Mouse (Mus musculus) v-Abl transformed pro-B cells (cell line): ENCODE measurements around the gene C1qa.

Source experiments
- in situ Hi-C, 2 experiments: fragments of 400-800 bp; cut with MboI; formaldehyde crosslinking; loops; one replicate each; pipeline ENCODE4 v1.15.1; 2025; ENCODE audit not compliant: unreplicated experiment in 2 of 2

The C1qa gene

DNA sequence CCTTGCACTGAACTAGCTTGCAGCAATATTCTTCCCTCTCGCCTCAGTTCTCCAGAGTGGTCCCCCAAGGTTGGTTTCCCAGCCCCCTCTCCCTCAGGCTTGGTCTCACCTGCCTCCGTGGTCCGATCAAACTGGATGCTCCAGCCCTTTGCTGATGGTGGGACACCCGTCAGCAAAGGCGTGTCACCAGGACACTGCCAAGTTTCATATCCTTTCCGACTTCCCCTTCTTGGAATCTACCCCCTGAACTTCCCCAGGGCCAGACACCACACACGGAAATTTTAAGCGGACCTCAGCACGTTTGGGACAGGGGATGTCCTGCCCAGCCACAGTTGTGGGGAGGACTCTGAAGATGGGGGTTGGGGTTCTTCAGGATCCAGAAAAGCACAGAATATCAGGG lies at the start of gene C1qa:
Gene C1qa, minus strand, starts transcription at position 167 of the 400 bp plus-strand sequence.
- in situ Hi-C loops, result no loop called here

DNA sequence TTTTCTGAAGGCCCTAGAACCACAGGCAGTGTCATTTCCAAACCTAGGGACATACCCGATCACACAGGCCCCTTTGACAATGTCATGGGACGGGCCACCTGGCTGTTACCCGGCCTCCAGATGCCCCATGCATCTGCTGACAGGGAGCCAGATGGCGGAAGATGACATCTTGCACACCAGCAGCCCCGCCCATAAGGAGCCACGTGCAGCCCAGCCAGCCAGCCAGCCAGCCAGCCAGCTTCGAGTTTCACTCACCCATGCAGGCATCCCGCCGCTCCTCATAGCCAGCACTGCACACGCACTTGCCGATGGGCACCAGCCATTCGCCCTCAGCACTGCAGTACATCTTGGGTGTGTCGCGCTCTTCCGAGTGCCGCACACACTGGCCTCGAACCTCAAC lies 46.8 kb upstream of the C1qa start:
- in situ Hi-C loops, result no loop called here

DNA sequence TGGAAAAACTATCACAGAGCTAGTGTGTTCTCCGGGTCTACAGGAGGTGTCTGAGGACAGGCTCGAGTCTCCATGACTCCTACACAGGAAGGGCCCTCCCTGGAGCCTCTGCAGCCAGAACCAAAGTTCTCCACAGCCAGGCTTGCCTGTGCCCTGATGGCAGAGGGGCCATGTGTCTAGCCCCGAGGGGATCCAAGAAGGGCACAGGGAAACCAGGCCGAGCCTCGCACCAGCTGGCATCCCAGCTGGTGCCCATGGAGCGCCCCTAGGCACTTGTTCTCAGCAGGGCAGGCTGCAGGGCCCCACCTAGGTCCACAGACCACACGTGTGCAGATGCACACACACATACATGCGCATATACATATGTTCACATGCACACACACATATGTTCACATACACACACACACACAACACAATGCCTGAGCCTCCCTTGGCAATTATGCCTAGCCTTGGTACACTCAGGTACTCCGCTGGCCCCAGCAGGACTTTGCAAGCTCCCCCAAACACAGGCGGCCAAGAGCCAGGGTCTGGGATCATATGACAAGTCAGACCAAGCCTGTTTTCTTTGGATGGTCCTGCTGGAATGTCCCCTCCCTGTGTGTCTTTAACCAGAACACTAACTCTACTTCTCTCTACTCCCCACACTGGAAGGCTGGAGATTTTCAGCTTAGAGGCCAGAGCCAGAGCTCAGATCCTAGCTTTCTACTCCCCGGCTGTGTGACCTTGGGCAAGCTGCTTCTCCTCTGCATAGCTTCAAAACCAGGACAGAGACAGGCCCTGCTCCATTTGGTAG lies 46.2 kb upstream of the C1qa start:
- in situ Hi-C loops, result no loop called here

DNA sequence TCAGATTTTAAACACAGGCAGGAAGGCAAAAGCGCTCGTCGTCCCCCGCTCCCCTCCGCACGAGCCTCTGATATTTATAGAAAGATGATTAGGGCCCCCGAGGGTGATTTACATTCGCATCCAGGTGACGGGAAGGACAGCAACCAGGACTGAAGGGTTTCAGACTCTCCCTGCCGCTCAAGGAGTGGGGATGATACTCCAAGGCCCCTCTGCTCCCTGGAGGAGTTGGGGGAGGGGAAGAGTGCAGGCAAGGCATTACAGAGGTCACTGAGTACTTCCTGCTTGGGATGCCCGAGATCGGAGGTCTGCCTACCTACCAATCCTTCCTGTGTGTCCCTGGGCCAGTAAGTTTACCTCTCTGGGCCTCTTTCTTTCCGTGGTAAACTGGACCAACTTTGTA lies 44.6 kb upstream of the C1qa start:
- in situ Hi-C loops, result no loop called here

DNA sequence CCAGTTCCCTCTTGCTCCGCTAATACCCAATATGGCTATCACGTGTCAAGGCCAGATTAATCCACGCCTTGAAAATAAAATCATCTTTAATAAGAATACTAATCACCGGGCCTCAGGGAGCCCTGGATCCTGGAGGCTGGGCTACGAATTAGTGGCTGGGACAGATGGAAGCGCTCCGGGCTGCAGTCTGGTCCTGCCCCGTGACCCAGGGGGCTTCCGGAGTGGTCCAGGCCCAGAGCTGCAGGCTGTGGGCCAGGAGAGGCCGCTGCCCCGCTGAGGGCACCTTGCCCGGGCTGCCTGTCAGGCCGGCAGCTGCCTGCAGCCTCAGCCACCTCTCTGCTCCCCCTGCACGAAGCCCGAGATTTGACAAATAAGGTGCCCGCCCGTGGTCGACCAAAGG lies 44.2 kb upstream of the C1qa start:
- in situ Hi-C loops, result no loop called here

DNA sequence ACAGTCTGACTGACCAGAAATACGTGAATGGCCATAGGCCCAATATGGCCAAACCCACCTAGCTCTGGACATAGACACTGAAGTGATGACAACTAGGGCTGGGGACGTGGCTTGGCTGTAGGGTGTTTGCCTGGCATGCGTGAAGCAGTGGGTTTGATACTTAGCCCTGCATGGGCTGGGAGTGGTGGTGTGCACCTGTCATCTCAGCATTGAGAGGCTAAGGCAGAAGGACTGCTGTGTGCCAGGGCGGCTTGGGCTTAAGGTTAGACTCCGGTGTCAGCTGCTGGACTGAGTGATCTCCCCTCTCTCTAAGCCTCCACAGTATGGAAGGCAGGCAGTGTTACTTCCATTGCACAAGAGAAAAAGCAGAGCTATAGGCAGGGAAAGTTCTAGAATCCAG lies 39.3 kb upstream of the C1qa start:
- in situ Hi-C loops, result no loop called here

DNA sequence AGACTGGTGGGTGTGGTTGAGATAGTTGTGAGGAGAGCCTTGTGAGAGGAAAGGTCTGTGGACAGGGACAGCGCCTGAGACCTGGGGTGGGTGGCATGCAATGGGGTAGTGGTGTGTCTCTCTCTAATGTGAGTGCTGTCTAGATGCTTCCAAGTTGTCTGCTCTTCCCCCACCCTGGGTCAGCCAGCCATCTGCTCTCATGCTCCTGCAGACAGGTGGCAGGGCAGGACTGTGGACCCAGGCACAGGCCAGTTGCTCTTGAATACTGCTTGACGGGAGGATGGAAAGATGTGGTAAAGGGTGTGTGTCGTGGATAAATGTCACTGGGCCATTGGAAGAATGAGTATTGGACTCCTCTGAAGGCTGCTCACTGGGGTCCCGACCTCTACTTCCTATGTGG lies 38.7 kb upstream of the C1qa start:
- in situ Hi-C loops, result no loop called here

DNA sequence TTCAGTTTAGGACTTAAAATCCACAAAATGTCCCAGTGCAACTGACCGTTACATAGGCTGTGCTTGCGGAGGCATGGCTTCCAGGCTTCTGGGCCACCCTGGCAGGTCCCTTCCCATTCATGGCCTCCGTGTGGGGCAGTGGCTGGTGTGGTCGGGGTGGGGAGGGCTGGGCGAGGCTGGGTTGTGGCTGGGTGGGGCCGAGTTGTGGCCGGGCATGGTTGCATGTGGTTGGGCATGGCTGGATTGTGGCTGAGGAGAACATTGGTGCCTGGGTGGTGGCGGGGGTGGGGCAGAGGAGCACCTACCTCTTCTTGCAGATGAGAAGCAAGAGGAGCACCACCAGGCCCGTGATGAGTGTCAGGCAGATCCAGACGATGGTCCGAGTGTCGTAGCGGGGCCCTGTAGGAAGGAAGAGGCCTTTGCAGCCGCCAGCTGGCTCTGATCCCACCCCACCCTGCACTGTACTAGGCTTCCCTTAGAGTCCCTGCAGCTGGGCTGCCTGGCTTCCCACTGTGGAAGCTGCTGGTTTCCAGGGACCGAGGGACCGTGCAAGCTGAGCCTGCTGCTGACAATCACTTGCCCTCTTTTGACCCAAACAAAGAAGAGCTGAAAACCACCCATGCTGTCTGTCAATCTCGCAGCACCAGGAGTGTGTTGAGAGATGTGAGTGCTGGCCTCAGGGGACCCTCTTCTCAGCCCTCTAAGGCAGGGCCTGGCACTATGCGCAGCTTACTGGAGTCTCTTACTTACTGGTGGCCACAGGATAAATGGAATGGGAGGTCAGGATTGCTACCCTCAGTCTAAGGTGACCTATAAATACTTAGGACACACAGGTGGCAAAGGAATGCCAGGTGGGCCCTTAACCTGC lies 36.4 kb upstream of the C1qa start:
- in situ Hi-C loops, result no loop called here

DNA sequence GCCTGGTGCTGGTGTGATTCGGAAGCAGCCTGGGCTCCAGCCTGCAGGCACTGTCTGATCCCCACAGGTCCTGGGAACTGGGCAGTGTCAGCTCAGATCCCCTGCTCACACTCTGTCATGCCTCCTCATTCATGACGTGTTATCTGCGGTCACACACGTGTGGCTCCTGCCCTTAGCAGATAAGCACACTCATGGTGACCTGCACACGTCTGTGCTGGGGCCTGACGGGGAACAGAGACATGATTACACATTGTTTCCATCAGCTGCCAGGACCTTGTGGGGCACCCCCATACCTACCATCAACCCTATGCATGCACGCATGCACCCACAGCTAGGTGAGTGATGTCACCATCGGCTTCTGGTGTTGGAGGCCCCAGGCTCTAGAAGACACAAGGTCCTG lies 31.9 kb upstream of the C1qa start:
- in situ Hi-C loops, result no loop called here

DNA sequence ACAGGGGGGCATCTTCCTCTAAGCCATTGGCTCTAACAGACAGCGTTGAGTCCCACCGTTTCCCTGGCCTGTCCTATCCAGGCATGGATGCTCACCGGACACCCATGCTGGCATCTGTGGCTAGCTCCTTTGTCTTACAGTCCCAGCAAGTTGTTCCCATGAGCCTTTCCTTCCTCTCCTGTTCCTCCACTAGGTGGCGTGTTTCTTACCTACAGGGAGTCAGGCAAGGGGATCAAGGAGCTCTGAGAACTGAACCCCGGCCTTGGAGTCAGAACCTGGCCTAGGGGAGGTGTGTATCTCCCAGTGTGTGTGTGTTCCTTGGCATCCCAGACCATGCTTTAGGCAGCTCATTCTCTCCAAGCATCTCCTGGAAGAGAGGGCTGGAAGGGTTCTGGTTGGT lies 30.3 kb upstream of the C1qa start:
- in situ Hi-C loops, result no loop called here

DNA sequence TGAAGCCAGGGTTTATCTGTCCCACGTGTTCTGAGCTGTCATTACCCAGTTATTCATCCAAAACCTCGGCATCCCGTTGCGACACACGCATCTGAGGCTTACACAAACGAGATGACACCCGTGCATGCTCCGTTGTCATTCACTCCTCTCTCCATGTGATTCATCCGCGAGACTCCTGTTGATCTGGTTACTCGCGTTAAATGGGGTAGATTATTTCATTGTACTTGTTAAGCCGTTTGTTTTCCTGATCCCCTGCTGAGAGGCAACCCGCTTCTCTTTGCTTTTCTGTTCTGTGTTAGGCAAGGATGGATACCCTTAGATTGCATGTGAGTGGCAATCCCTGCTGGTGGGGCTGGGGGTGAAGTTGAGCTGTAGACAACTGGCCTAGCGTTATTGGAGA lies 27.2 kb upstream of the C1qa start:
- in situ Hi-C loops, result no loop called here

DNA sequence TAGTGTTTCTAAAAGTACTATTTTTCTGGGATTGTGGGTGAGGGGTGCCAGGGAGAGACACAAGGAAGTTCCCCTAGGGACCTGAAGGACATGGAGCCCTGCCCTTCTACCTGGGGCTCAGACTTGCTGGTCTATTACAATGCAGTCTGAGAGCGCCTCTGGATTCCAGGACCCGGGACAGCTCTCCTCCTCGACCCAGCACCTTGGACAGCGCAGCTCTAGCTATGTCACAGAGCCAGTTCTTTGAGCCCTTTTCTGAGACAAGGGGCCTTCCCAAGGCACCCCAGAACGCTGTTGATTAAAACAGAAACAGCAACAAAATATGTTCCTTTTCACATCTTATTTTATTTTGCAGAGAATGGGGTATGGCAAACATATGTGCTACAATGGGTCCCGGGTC lies 25.9 kb upstream of the C1qa start:
- in situ Hi-C loops, result no loop called here

DNA sequence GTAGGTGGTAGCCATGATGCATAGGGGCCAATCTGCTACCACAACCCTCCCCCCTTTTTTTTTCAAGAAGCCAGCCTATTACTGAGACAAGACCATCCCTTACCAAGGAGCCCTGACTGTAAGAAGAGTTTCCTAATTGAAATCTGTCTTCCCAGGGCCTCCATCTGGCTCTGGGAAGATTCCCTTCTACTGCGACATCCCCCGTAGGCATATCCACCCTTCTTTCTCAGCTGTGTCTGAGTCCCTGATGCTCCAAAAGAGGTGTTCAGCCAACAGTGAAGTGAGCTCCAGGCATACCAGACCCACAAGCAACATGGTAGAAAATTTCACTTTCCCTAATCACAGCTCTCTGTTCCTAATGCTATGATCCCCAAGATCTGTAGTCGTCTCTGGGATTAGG lies 20.9 kb upstream of the C1qa start:
- in situ Hi-C loops, result no loop called here

DNA sequence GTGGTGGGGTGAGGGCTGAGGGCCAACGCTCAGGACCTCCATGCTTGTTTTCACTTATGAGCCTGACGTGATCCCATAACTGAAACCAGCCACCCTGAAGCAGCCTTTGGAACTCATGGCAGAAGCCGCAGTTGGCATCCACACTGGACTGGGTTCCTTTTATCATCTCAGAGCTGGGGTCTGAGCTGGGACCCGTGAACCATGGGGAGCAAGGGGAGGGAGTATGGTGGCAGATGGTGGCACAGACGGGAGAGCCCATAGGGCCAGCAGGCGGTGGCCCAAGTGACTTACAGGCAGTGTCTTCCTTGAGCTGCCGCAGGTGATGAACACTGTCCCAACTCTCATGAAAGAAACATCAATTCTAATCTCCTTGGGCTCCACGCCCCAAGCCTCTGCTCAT lies 20.2 kb upstream of the C1qa start:
- in situ Hi-C loops, result no loop called here

DNA sequence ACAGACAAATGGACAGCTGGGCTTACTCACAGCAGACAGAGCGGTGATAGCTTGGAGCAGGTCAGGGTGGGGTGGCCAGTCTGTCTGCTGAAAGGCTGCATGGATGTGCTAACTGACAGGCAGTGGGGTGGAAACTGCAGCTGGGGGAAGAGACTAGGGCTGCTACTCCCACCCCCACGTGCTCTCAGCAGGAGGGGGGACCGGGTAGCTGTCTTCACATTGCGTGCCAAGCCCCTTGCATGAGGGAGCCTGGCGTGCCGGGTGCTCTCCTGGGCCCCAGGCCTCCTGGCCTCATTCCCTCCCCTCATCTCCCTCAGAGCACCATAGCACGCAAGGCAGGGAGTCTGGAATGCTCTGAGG lies 18.5 kb upstream of the C1qa start:
- in situ Hi-C loops, result no loop called here

DNA sequence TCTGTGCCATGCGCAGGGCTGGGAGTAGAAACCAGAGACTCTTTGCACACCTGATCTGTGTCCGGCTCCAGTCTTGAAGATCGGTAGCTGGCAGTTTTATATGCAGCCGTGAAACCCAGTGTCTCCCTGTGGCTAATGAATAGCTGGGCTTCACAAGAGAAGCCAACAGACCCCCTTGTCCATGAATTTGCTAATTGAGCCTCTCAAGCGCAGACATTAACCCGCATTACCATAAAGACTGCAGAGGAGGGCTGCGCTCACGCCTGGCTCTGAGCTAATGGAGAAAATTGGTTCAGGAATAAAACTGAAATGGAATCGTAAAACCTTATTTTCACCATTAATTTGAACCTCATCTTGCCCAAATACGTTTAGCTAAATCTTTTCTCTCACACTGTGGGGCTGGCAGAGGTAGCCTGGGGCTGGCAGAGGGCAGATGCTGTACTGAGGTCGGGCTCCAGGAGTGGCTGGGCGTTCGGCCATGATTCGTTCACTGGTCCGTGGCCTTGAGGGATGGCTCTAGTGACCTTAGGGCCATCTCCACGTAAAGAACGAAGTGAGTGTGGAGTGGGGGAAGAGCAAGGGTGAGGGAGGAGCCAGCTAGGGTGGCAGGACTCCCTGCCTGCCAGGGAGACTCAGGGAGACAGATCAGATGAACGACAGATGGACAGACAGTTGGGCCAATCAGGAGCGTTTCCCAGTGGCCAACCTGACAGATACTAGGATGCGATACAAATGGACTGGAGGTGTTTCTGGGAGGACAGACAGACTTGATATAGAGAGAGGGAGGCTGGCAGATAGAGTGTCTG lies 18.0 kb upstream of the C1qa start:
- in situ Hi-C loops, result no loop called here

DNA sequence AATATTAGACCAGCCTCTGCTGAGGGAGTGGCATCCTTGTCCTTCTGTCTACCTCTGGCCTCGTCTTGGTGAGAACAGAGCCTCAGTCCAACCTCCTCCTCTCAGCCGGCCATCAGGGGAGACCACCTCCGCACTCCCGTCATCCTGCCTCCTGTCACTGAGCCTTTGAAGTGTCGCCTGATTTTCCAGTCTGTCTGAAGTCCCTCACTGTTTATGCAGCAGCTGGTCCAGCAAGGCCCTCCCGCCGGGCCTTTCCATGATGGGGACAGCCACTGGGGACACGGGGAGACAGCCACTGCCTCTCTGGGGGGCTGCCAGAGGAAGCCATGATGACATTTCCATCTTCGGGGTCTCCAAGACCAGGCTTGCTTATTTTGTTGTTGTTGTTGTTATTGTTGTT lies 14.2 kb upstream of the C1qa start:
- in situ Hi-C loops, result no loop called here

DNA sequence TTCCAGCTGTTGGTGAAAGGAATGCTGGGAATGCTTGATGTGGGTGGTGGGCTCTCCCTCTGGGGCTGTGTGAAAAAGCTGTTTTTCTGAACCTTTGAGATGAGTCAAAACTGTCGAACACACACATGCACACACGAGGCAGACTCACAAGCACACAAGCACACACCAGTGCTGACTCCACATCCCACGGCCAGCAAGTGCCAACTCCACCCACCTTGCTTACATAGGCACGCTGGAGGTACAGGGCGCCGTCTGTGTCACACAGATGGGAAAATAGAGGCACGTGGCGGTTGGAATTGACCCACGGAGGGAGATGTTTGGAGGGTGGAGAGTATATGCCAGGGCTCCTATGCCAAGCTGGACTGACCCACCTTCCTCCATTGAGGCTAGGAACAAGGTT lies 13.2 kb upstream of the C1qa start:
- in situ Hi-C loops, result no loop called here

DNA sequence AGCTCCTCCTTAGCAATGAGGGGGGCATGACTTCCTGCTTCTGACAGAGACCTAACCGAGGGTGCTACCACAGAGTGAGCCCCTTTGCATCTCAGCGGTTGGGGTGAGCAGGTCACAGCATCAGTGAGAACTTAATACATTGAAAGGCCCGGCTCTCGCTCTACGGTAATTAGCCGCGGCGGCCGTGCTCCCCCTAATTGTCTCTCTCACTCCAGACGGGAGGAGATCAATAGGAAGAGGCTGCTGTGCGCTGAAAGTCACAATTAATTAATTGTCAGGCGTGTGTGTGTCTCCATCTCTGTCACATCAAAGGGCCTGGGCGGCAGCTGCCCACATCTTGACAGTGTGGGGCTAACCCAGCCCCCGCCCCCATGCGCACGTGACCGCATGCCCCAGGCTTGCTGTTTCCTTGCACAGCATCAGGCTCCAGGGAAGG lies 12.6 kb upstream of the C1qa start:
- in situ Hi-C loops, result no loop called here

DNA sequence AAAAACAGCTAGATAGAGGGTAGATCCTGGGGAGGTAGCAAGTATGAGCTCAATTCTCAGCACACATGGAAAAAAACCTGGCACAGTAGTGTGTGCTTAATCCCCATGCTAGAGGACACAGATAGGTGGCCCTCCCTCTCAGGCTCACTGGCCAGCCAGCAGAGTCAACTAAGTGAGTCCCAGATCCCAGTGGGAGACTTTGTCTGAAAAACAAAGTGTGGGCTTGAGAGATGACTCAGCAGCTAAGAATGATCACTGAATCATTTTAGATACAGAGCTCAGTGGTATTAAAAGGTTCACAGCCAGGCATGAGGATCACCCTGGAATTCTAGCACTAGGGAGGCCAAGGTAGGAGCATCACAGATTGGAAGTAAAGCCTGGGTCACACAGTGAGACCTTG lies 9.2 kb upstream of the C1qa start:
- in situ Hi-C loops, result no loop called here

DNA sequence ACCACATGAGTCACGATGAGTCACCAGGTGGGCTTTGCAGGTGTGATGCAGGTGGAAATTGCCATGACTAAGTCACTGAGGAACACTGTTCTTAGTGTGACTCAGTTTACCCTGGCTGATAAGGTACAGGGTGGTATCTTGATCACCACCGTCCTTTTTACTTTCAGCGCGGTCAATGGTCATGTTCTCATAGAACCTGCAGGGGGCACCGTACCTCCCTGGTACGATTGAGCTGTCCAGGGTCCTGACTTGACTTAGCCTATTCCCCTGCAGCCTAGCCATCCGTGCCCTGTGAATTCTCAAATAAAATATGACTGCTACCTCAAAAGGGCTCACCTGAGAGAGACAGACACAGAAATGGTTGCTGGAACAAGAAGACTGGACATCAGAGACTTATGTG lies 8.4 kb upstream of the C1qa start:
- in situ Hi-C loops, result no loop called here
